Mouse (Mus musculus) liver, embryonic 14.5 days (tissue): ENCODE measurements around the gene Myh9. TPM values are rescaled to one million over a fixed set of nuclear protein-coding genes. Genes with fewer than 3 reads are reported as not detected.
"Not testable (repeated sequence)": the region's sequence is repeated elsewhere in the genome, so short reads cannot be mapped to it uniquely, and the experiment has no call there.

Experiments
- ATAC-seq: fragments of 200-750 bp; cut with Nextera tagmentation; 2 replicates; pipeline ENCODE4 v1.8.0; 2017; ENCODE audit warnings: moderate number of reproducible peaks, mild to moderate bottlenecking, moderate library complexity; ENCODE audit not compliant: insufficient read depth
- DNase-seq, 3 experiments: peaks; one replicate each; pipeline ENCODE4 v3.0.0-alpha.2; 2012 to 2013; ENCODE audit warnings: low read depth in 3 of 3, low spot score in 3 of 3
- H3K27ac ChIP-seq: fragments of 300-500 bp; sonication (generic); 2 replicates; pipeline ENCODE4 v1.5.1; 2014; ENCODE audit warnings: moderate library complexity, mild to moderate bottlenecking, control low read depth, inconsistent platforms
- H3K27me3 ChIP-seq: fragments of 300-500 bp; sonication (generic); 2 replicates; pipeline ENCODE4 v1.6.1; 2014; ENCODE audit warnings: mild to moderate bottlenecking, low read length, moderate library complexity; ENCODE audit not compliant: control insufficient read depth, insufficient read depth
- H3K36me3 ChIP-seq: fragments of 300-500 bp; sonication (generic); replicated peaks from 2 replicates; pipeline ENCODE4 v1.6.1; 2014; ENCODE audit warnings: low read depth; ENCODE audit not compliant: control insufficient read depth, insufficient read depth
- H3K4me1 ChIP-seq, 2 experiments: fragments of 200-500 bp in 1 of 2; fragments of 300-500 bp in 1 of 2; sonication (generic) in 1 of 2; replicated peaks; 2 replicates each; pipeline ENCODE4 v1.6.1; 2012 to 2014; ENCODE audit warnings: antibody characterized with exemption in 1 of 2, inconsistent platforms in 1 of 2, low read length in 1 of 2; ENCODE audit not compliant: control insufficient read depth in 2 of 2, insufficient read depth in 2 of 2
- H3K4me2 ChIP-seq: fragments of 300-500 bp; sonication (generic); 2 replicates; pipeline ENCODE4 v1.6.1; 2014; ENCODE audit warnings: low read depth, mild to moderate bottlenecking, control low read depth, moderate library complexity
- H3K4me3 ChIP-seq, 2 experiments: fragments of 200-500 bp in 1 of 2; fragments of 300-500 bp in 1 of 2; sonication (generic) in 1 of 2; 2 replicates each; pipeline ENCODE4 v1.5.1; 2012 to 2014; ENCODE audit warnings: low read depth in 2 of 2, low read length in 2 of 2, mild to moderate bottlenecking in 2 of 2, control low read depth in 1 of 2, inconsistent platforms in 1 of 2, moderate library complexity in 1 of 2; ENCODE audit not compliant: insufficient read depth in 1 of 2
- H3K9ac ChIP-seq: fragments of 300-500 bp; sonication (generic); replicated peaks from 2 replicates; pipeline ENCODE4 v1.6.1; 2014; ENCODE audit warnings: mild to moderate bottlenecking, control low read depth, moderate library complexity
- H3K9me3 ChIP-seq: fragments of 300-500 bp; sonication (generic); 2 replicates; pipeline ENCODE4 v1.6.1; 2016; ENCODE audit warnings: low read length, mixed read lengths; ENCODE audit not compliant: control insufficient read depth
- CTCF ChIP-seq: IDR thresholded peaks from 2 replicates; pipeline ENCODE4 v1.5.1; 2016; ENCODE audit warnings: antibody characterized with exemption, low read depth, control low read depth
- EP300 ChIP-seq: IDR thresholded peaks from 2 replicates; pipeline ENCODE4 v1.6.1; 2016; ENCODE audit warnings: antibody characterized with exemption, low read depth
- WGBS: fragments of 180-500 bp; shearing (Covaris S2); extraction: QIAGEN DNeasy Blood & Tissue Kit; methylation state at CpG from one replicate; pipeline ENCODE4 v1.1.7; 2014; ENCODE audit not compliant: insufficient replicate concordance; 5-methylcytosine and 5-hydroxymethylcytosine counted together
- polyA plus RNA-seq, 2 experiments: library from polyadenylated mRNA; depleted of rRNA in 1 of 2; stranded (reverse) in 1 of 2; unstranded in 1 of 2; fragments of >200 nt; fragmentation: Nextera tagmentation in 1 of 2; extraction: Ambion mirVana in 1 of 2; gene quantifications; 2 replicates each; pipeline versions ENCODE4 v1.2.1 to v1.2.3; 2012 to 2014

The Myh9 gene
- polyA plus RNA-seq, 2 experiments: 21.3 to 21.9 TPM

DNA sequence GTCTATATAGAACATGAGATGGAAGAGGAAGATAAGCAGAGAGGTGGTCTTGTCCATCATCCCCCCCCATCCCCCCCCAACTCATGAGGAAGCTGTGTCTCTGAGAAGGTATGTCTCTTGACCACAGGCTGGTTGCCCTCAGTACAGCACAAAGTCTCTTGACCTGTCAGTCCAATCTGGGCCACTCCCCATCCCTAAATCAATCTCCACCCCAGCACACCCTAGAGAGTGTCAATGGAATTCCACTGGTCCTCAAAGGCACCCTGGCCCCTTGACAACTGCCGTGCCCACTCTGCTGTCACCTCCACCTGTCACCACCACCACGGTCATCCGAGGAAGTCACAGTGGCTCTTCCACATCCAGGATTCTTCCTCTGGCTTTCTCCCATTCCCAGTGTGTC is 93.6 kb downstream of the Myh9 start:
- Histone ChIP-seq H3K27ac (no peak overlapping the region), H3K4me1 (peaks cover 7 to 14% of the 10 kb centered on the region in 2 experiments), H3K9ac (no peak overlapping the region), H3K9me3 (no peaks in the 10 kb centered on the region), H3K4me2 (no peak overlapping the region), H3K27me3 (no peaks in the 10 kb centered on the region), H3K4me3 (no peak overlapping the region), H3K36me3 (peaks cover 81% of the 10 kb centered on the region)
- TF ChIP-seq CTCF (no peak), EP300 (no peak)
- no peak for ATAC-seq
- WGBS: 89% methylated on average over 3 of the region's 3 CpGs
- no peak for DNase-seq

DNA sequence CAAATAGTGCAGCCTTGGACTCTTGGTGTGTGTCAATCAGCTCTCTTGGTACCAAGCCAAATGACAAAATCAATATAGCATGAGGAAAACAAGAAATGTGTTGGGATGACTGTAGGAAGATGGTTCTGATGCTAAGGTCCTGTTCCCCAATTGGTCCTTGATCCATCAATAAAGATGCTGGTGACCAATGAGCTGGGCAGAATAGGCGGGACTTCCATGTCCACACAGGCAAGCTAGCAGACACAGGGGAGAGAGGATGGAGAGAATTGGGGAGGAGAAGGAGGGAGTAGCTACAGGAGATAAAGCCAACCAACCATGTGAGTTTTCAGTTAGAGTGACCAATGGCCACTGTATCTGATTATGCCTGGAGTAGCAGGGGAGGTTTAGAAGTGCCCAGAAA is 95.6 kb downstream of the Myh9 start:
- H3K27ac ChIP-seq: no peak overlapping the region
- H3K9ac ChIP-seq: no peak overlapping the region
- no peaks in the 10 kb centered on the region for H3K27me3 ChIP-seq
- H3K4me2 ChIP-seq: no peak overlapping the region
- DNase-seq (no peak), ATAC-seq (no peak)
- H3K4me1 ChIP-seq: peaks cover 0 to under 1% of the 10 kb centered on the region in 2 experiments; a peak in 1 of 4 replicates
- TF ChIP-seq CTCF: no peak
- TF ChIP-seq EP300: no peak
- WGBS: 77% methylated on average over 1 of the region's 1 CpGs
- H3K36me3 ChIP-seq: peaks cover 62% of the 10 kb centered on the region
- no peak overlapping the region for H3K4me3 ChIP-seq
- H3K9me3 ChIP-seq: no peaks in the 10 kb centered on the region

DNA sequence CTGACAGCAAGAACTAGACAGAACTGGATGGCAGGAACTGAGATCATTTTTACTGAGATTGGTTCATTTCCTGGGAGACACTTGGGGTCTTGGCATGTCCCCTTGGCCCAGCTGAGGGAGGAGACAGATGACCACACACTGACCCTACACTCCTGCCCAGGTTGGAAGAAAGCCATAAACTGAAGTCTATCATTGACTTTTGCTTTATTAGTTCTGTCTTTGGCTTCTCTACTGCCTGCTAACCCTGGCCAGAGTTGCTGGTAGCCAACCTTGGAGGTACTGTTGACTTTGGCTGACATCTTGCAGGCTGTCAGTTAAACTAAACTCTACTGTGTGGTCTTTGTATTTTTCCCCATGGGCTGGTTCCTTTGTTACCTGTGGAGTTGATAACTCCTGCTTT is 96.9 kb downstream of the Myh9 start:
- Histone ChIP-seq H3K9ac (no peak overlapping the region), H3K4me1 (no peaks in the 10 kb centered on the region), H3K4me2 (no peak overlapping the region), H3K36me3 (peaks cover 49% of the 10 kb centered on the region), H3K4me3 (no peak overlapping the region), H3K27ac (no peak overlapping the region), H3K27me3 (no peaks in the 10 kb centered on the region), H3K9me3 (no peaks in the 10 kb centered on the region)
- DNase-seq (no peak), ATAC-seq (no peak)
- no peak for TF ChIP-seq EP300
- no peak for TF ChIP-seq CTCF

DNA sequence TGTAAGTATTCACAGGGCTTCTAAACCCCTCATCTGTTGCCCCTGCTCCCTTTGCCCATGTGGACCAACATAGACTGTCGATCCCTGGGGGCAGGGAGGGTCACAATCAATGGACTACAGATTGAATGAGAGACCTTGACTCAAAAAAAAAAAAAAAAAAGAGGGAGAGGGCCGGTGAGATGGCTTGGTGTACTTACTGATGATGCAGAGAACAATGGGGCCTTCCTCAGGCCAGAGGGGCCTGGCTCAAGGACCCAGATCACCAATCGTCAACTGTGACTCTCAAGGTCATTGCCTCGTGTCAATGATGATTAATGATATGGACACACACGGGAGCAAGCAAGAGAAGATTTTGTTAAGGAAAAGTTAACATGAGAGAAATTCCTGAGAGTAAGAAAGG is 97.3 kb downstream of the Myh9 start:
- peaks cover 45% of the 10 kb centered on the region for H3K36me3 ChIP-seq
- 41% methylated on average over 5 of the region's 5 CpGs for WGBS

GRCm38 (mm10) chr15:77741556-77741955 is 100.4 kb downstream of the Myh9 start:
- not testable (repeated sequence) for H3K9ac ChIP-seq, H3K4me2 ChIP-seq, H3K4me1 ChIP-seq, DNase-seq, H3K27ac ChIP-seq, ATAC-seq, H3K27me3 ChIP-seq, H3K4me3 ChIP-seq, H3K9me3 ChIP-seq
- peaks cover 15% of the 10 kb centered on the region for H3K36me3 ChIP-seq
- WGBS: 68% methylated on average over 6 of the region's 6 CpGs

More for the DNA sequence above, 97.3 kb downstream of the Myh9 start:
- no peaks in the 10 kb centered on the region for H3K9me3 ChIP-seq
- no peak for DNase-seq
- TF ChIP-seq CTCF: no peak
- TF ChIP-seq EP300: no peak
- no peak for ATAC-seq
- no peak overlapping the region for H3K4me2 ChIP-seq
- H3K4me1 ChIP-seq: no peaks in the 10 kb centered on the region
- no peak overlapping the region for H3K27ac ChIP-seq
- H3K4me3 ChIP-seq: no peak overlapping the region
- H3K27me3 ChIP-seq: no peaks in the 10 kb centered on the region
- H3K9ac ChIP-seq: no peak overlapping the region
